Mouse (Mus musculus) megakaryocyte, embryonic 14.5 days (primary cell): Measurements from ENCODE around the gene Gbgt1.

ENCODE experiments used
- FLI1 ChIP-seq: IDR thresholded peaks from 2 replicates; pipeline ENCODE4 v1.6.1; 2012; ENCODE audit warnings: low read length, inconsistent platforms, mixed read lengths
- GATA1 ChIP-seq: IDR thresholded peaks from 3 replicates; pipeline ENCODE4 v1.6.1; 2012; ENCODE audit warnings: mixed read lengths, low read length, inconsistent platforms, borderline replicate concordance

- no peak for TF ChIP-seq GATA1
- TF ChIP-seq FLI1, result no peak
Measured at GRCm38 (mm10) chr2:28522166-28522565, 25.5 kb downstream of the Gbgt1 start.
